Mouse (Mus musculus) hindbrain, embryonic 12.5 days (tissue): ENCODE data around the gene Taok1. TPM values are rescaled to one million over a fixed set of nuclear protein-coding genes. Genes with fewer than 3 reads are reported as not detected.
A peak's percentile ranks its signal among the peaks of the same experiment; 100 is the strongest.

Source experiments
- ATAC-seq: fragments of 200-750 bp; cut with Nextera tagmentation; 2 replicates; pipeline ENCODE4 v1.8.0; 2017; ENCODE audit warnings: moderate TSS enrichment; ENCODE audit not compliant: low FRiP score
- H3K27ac ChIP-seq: fragments of 300-500 bp; sonication (generic); 2 replicates; pipeline ENCODE4 v1.5.1; 2016; ENCODE audit warnings: mild to moderate bottlenecking
- H3K27me3 ChIP-seq: fragments of 300-500 bp; sonication (generic); 2 replicates; pipeline ENCODE4 v1.6.1; 2016; ENCODE audit warnings: mild to moderate bottlenecking
- H3K36me3 ChIP-seq: fragments of 300-500 bp; sonication (generic); 2 replicates; pipeline ENCODE4 v1.6.1; 2016; ENCODE audit warnings: mild to moderate bottlenecking
- H3K4me1 ChIP-seq: fragments of 300-500 bp; sonication (generic); 2 replicates; pipeline ENCODE4 v1.6.1; 2016
- H3K4me2 ChIP-seq: fragments of 300-500 bp; sonication (generic); replicated peaks from 2 replicates; pipeline ENCODE4 v1.6.1; 2016; ENCODE audit warnings: mild to moderate bottlenecking
- H3K4me3 ChIP-seq: fragments of 300-500 bp; sonication (generic); 2 replicates; pipeline ENCODE4 v1.5.1; 2016; ENCODE audit warnings: mild to moderate bottlenecking
- H3K9ac ChIP-seq: fragments of 300-500 bp; sonication (generic); 2 replicates; pipeline ENCODE4 v1.6.1; 2016; ENCODE audit warnings: mild to moderate bottlenecking, moderate library complexity
- H3K9me3 ChIP-seq: fragments of 300-500 bp; sonication (generic); replicated peaks from 2 replicates; pipeline ENCODE4 v1.6.1; 2016; ENCODE audit warnings: mild to moderate bottlenecking
- WGBS: fragments of 180-500 bp; shearing (Covaris S2); methylation state at CpG from one replicate; pipeline ENCODE4 v1.1.7; 2016; 5-methylcytosine and 5-hydroxymethylcytosine counted together
- polyA plus RNA-seq: library from polyadenylated mRNA; unstranded; fragments of >200 nt; fragmentation: Nextera tagmentation; extraction: Ambion mirVana; gene quantifications from 2 replicates; pipeline ENCODE4 v1.2.1, GENCODE M21; 2016

The Taok1 gene
- polyA plus RNA-seq, 1 experiment from 2014 or later = 22.3 TPM

GRCm38 (mm10) chr11:77502481-77502880 is 105.1 kb downstream of the Taok1 start:
- no peak overlapping the region for H3K4me2 ChIP-seq
- no peak for ATAC-seq
- peaks cover 74% of the 10 kb centered on the region for H3K36me3 ChIP-seq
- 93% methylated on average over 6 of the region's 6 CpGs for whole genome bisulfite sequencing
- peaks cover 31% of the 10 kb centered on the region for H3K4me1 ChIP-seq
- H3K9ac ChIP-seq = peak overlapping the region; percentile 5; the same call in 1 of the 2 replicates
- no peaks in the 10 kb centered on the region for H3K9me3 ChIP-seq
- H3K27ac ChIP-seq = no peak overlapping the region
- H3K4me3 ChIP-seq = no peak overlapping the region
- no peaks in the 10 kb centered on the region for H3K27me3 ChIP-seq

GRCm38 (mm10) chr11:77501971-77502370 is 105.6 kb downstream of the Taok1 start:
- Histone ChIP-seq H3K27ac (no peak overlapping the region), H3K4me2 (no peak overlapping the region), H3K9me3 (no peaks in the 10 kb centered on the region), H3K36me3 (peaks cover 69% of the 10 kb centered on the region), H3K27me3 (no peaks in the 10 kb centered on the region), H3K9ac (no peak overlapping the region), H3K4me3 (no peak overlapping the region), H3K4me1 (peaks cover 36% of the 10 kb centered on the region)
- ATAC-seq = no peak
- 94% methylated on average over 4 of the region's 4 CpGs for WGBS

GRCm38 (mm10) chr11:77501392-77501791 is 106.2 kb downstream of the Taok1 start:
- Histone ChIP-seq H3K36me3 (peaks cover 63% of the 10 kb centered on the region), H3K27me3 (no peaks in the 10 kb centered on the region), H3K4me2 (no peak overlapping the region), H3K4me1 (peaks cover 39% of the 10 kb centered on the region), H3K27ac (peak overlapping the region; percentile 26; the same call in 1 of the 2 replicates), H3K9me3 (no peaks in the 10 kb centered on the region), H3K4me3 (no peak overlapping the region), H3K9ac (no peak overlapping the region)
- 21% methylated on average over 5 of the region's 5 CpGs for WGBS
- no peak for ATAC-seq

GRCm38 (mm10) chr11:77500361-77501325 is 107.0 kb downstream of the Taok1 start:
- Histone ChIP-seq H3K9ac (no peak overlapping the region), H3K4me3 (no peak overlapping the region), H3K9me3 (no peaks in the 10 kb centered on the region), H3K27ac (peak overlapping the region; percentile 26; the same call in 1 of the 2 replicates), H3K4me2 (no peak overlapping the region), H3K36me3 (peaks cover 58% of the 10 kb centered on the region), H3K4me1 (peaks cover 46% of the 10 kb centered on the region), H3K27me3 (no peaks in the 10 kb centered on the region)
- WGBS = 81% methylated on average over 17 of the region's 17 CpGs
- no peak for ATAC-seq

GRCm38 (mm10) chr11:77499354-77499753 is 108.3 kb downstream of the Taok1 start:
- ATAC-seq = no peak
- H3K27ac ChIP-seq = no peak overlapping the region

DNA sequence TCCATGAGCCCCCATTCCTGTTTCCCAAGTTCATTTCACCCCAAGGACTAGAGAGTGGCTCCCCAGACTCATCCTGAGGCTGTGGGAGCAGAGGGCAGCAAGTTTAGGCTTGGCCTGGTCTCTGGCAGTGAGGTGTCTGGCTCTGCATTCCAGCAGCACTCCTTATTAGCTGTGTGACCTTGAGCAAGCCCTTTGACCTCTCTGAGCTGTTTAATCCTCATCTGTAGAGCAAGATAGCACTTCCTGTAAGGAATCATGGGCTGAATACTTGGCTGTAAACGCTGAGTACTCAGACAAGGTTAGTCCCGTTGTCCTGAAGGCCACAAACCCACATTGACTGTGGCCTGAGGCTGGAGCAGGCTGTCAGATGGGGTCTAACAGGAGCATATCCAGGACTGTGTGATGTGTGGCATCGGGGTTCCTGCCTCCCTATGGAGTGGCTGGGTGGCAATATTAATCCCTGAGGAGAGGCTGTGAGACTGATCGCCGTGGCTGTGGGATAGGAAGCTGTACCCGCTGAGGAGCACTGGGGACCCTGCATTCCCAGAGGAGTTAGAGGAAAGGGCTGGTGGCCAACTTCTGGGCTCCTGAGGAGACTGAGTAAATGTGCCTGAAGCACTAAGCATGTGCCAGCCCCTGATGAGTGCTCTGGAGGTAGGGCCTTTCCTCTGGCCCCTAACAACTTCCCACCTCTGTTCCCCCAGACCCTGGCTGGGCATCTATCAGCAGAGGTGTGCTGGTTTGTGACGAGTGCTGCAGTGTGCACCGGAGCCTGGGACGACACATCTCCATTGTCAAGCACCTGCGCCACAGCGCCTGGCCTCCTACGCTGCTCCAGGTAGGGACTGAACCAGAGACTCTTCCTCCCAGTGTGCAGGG is 109.1 kb downstream of the Taok1 start:
- 0 out of 2 replicates have a peak overlapping the region, but pooled peaks have one; percentile 8 for H3K9ac ChIP-seq
- H3K4me3 ChIP-seq = no peak overlapping the region
- no peak overlapping the region for H3K4me2 ChIP-seq
- no peak for ATAC-seq
- no peaks in the 10 kb centered on the region for H3K27me3 ChIP-seq
- peaks cover 64% of the 10 kb centered on the region for H3K4me1 ChIP-seq
- 73% methylated on average over 12 of the region's 12 CpGs for WGBS
- H3K9me3 ChIP-seq = no peaks in the 10 kb centered on the region
- H3K27ac ChIP-seq = peak overlapping the region; percentile 57
- H3K36me3 ChIP-seq = peaks cover 36% of the 10 kb centered on the region

More at GRCm38 (mm10) chr11:77499354-77499753, 108.3 kb downstream of the Taok1 start:
- H3K27me3 ChIP-seq = no peaks in the 10 kb centered on the region
- no peak overlapping the region for H3K4me2 ChIP-seq
- H3K9ac ChIP-seq = 0 out of 2 replicates have a peak overlapping the region, but pooled peaks have one; percentile 9
- 85% methylated on average over 7 of the region's 7 CpGs for WGBS
- H3K4me1 ChIP-seq = peaks cover 58% of the 10 kb centered on the region
- no peaks in the 10 kb centered on the region for H3K9me3 ChIP-seq
- peaks cover 45% of the 10 kb centered on the region for H3K36me3 ChIP-seq
- H3K4me3 ChIP-seq = no peak overlapping the region

DNA sequence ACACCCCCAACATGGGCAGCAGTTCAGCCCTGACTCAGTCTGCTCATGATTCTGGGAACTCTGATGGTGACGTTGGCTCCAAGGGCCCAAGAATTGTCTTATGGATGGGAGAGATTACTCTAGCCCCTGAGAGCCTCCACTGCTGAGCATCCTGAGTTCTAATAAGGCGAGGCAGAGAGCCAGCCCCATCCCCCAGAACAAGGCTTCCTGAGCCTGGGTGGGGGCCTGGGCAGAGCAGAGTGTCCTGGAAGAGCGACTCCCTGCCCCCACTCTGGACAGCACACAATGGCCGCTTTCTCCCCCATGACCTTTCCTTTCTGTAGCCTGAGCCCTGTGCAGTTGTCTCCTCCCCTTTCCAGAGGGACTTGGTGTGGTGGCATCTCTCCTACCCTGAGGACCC is 109.8 kb downstream of the Taok1 start:
- Histone ChIP-seq H3K9ac (no peak overlapping the region), H3K27ac (peak overlapping the region; percentile 57), H3K9me3 (no peaks in the 10 kb centered on the region), H3K27me3 (no peaks in the 10 kb centered on the region), H3K36me3 (peaks cover 30% of the 10 kb centered on the region), H3K4me3 (no peak overlapping the region), H3K4me1 (peaks cover 64% of the 10 kb centered on the region), H3K4me2 (no peak overlapping the region)
- 16% methylated on average over 4 of the region's 4 CpGs for WGBS
- ATAC-seq = no peak

DNA sequence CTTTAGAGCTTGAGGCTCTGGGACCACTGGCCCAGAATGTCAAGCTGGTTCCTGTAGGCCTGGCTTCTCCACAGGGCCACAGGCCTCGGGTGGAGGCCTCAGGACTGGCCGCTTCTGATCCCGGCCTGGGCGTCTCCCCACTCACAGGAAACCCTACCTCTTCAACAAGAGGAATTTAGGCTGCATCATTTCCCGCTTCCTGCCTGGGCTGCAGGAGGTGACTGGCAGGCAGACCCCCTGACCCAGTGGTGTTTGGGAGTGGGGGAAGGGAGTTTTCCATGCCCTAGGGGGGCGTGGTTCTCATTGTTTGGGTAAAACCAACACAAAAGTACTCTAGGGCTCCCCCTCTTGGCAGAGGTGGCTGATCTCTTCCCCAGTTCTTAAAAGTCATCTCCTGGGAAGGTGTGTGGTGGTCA is 110.3 kb downstream of the Taok1 start:
- Histone ChIP-seq H3K4me1 (peaks cover 66% of the 10 kb centered on the region), H3K9ac (no peak overlapping the region), H3K27ac (peak overlapping the region; percentile 57), H3K9me3 (no peaks in the 10 kb centered on the region), H3K4me3 (no peak overlapping the region), H3K4me2 (no peak overlapping the region), H3K36me3 (peaks cover 25% of the 10 kb centered on the region), H3K27me3 (no peaks in the 10 kb centered on the region)
- 15% methylated on average over 6 of the region's 6 CpGs for WGBS
- ATAC-seq = no peak

- H3K36me3 ChIP-seq = peaks cover 21% of the 10 kb centered on the region
- no peaks in the 10 kb centered on the region for H3K27me3 ChIP-seq
- no peak for ATAC-seq
- peak overlapping the region; percentile 97; the same call in 1 of the 2 replicates for H3K9ac ChIP-seq
- H3K4me1 ChIP-seq = peaks cover 74% of the 10 kb centered on the region
- H3K9me3 ChIP-seq = no peaks in the 10 kb centered on the region
- H3K4me3 ChIP-seq = no peak overlapping the region
- no peak overlapping the region for H3K27ac ChIP-seq
- H3K4me2 ChIP-seq = peak overlapping the region; percentile 96; the same call in 1 of the 2 replicates
Observed at GRCm38 (mm10) chr11:77495507-77495906, 112.1 kb downstream of the Taok1 start.

DNA sequence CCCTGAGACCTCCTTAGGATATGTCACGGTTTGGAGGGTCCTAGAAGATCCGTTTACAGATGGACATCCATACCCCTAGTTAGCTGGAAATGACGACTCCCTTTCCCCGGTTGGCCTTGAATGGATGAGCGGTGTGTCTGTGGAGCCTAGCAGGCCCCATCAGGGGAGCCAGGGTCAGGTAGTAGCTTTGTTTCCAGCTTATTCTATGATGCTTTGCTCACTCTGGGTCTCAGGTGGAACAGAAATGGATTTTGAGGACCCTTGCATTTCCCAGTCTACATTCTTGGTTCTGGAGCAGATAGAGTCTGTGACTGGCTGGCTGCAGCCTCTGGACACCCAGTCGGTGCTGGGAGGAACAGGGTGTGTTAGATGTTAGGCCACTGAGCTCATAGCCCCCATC is 112.8 kb downstream of the Taok1 start:
- peak overlapping the region; percentile 97 for H3K4me3 ChIP-seq
- 73% methylated on average over 6 of the region's 6 CpGs for WGBS
- peaks cover 74% of the 10 kb centered on the region for H3K4me1 ChIP-seq
- peak overlapping the region; percentile 97 for H3K9ac ChIP-seq
- H3K27ac ChIP-seq = 0 out of 2 replicates have a peak overlapping the region, but pooled peaks have one; percentile 3
- ATAC-seq = no peak
- H3K9me3 ChIP-seq = no peaks in the 10 kb centered on the region
- no peaks in the 10 kb centered on the region for H3K27me3 ChIP-seq
- H3K4me2 ChIP-seq = peak overlapping the region; percentile 96
- H3K36me3 ChIP-seq = peaks cover 13% of the 10 kb centered on the region

GRCm38 (mm10) chr11:77494344-77494676 is 113.3 kb downstream of the Taok1 start:
- H3K4me1 ChIP-seq = peaks cover 71% of the 10 kb centered on the region
- H3K9ac ChIP-seq = peak overlapping the region; percentile 97
- 36% methylated on average over 4 of the region's 4 CpGs for WGBS
- H3K4me3 ChIP-seq = peak overlapping the region; percentile 97
- peaks cover 9% of the 10 kb centered on the region; the same call in 1 of the 2 replicates for H3K36me3 ChIP-seq
- no peaks in the 10 kb centered on the region for H3K27me3 ChIP-seq
- no peaks in the 10 kb centered on the region for H3K9me3 ChIP-seq
- H3K4me2 ChIP-seq = peak overlapping the region; percentile 96
- H3K27ac ChIP-seq = peak overlapping the region; percentile 92
- ATAC-seq = no peak
